Mouse (Mus musculus) left cerebral cortex, postnatal 14 days (tissue): ENCODE results near the gene Sqstm1. TPM values are rescaled to one million over a fixed set of nuclear protein-coding genes. Genes with fewer than 3 reads are reported as not detected.

Experiments used
- DNase-seq, 2 experiments: peaks; one replicate each; pipeline ENCODE4 v3.0.0; 2021 to 2022; ENCODE audit warnings: low spot score in 2 of 2, mixed read lengths in 1 of 2
- intact Hi-C: fragments of 180-260 bp; cut with DNase I; formaldehyde crosslinking; loops from one replicate; pipeline ENCODE4 v1.15.1; 2025
- total RNA-seq, 2 experiments: library from RNA; stranded (reverse); gene quantifications; 2 replicates each; pipeline ENCODE4 v1.2.3; 2021

Gene Sqstm1
- total RNA-seq, 2 experiments from 2014 or later = 394 to 430 TPM

DNA sequence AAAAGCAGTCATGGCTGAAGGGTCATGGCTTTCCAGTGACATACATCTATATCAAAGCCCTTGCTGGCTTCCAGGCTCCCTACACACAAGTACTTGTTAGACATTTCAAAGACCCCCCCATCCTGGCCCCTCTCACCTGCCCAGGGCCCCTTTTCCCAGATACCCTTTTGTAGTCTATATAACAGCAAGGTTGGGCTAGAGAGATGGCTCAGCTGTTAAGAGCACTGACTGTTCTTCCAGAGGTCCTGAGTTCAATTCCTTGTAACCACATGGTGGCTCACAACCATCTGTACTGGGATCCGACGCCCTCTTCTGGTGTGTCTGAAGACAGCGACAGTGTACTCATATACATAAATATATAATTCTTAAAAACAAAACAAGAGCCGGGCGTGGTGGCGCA, 4.0 kb upstream of the Sqstm1 start:
- intact Hi-C loops = no loop called here
- no peak for DNase-seq

DNA sequence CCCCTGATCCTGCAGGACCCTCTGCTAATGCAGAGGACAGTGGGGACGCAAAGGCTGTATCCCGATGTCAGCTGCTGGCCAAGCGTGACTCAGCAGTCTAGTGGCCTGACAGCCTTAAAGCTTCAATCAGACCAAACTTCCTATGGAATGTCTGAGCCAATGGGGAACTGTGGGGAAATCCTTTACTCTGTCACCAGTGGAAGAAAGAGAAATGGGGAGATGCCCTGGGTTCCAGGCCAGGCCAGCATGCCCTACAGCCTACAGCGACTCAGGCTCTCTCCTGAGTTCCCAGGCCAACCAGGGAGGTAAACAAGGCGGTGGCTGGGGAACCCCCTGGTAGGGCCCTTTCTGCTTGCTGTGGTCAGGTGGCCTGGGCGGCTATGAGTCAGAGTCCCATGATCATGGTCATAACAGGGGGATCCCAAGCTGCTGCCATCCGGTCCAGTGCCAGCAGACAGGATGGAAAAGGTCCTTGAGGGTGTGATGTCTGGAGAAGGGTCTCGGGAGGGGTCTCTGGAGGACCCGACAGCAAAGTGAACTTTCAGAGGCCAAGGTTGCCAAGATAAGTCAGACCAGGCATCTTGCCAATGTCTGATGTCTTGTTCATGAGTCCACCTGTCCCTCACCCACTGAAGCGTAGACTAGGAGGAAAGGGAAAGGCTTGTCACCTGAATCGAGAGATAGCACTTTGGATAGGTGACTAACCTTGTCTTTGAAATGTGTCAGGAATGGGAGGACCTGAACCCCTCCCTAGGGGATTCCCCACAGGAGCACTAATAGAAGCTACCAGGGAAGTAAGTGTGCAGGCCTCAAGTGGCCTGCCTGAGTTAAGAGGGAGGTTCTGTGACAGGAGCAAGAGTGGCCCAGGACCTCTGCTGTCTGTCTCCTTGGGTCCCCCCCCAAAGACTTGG, 2.5 kb upstream of the Sqstm1 start:
- intact Hi-C loops = no loop called here
- peak in 1 of 2 experiments; percentile 55 for DNase-seq

DNA sequence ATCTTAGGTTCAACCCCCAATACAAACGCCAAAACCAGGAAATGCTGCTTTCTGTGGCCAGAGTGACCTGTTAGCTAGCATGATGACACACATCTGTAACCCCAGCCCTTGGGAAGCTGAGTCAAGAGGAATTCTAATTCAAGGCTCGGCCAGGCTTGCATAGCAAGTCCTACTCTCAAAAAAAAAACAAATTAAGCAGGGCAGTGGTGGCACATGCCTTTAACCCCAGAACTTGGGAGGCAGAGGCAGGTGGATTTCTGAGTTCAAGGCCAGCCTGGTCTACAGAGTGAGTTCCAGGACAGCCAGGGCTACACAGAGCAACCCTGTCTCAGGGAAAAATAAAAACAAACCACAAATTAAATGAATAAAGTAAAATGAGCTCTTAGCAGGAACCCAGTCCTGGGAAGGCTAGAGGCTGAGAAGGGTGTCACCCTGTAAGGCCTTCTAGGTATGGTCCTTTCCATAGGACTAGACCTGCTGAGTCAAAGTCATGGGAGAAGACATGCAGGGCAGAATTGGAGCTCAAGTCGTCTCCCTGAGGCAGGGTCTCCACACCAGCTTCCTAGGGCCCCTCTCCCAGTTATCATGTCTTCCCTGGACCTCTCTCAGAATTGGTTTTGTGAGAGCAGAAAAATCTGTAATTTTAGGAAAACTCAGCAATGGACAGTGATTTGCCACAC, 1.6 kb upstream of the Sqstm1 start:
- DNase-seq = no peak
- intact Hi-C loops = no loop called here

- DNase-seq = no peak
- intact Hi-C loops = loop anchor here (2.0 kb wide), 1 partner anchor 13 kb away; no protein-coding TSS in a partner anchor
Measured at GRCm38 (mm10) chr11:50211322-50212059, 864 bp upstream of the Sqstm1 start.

DNA sequence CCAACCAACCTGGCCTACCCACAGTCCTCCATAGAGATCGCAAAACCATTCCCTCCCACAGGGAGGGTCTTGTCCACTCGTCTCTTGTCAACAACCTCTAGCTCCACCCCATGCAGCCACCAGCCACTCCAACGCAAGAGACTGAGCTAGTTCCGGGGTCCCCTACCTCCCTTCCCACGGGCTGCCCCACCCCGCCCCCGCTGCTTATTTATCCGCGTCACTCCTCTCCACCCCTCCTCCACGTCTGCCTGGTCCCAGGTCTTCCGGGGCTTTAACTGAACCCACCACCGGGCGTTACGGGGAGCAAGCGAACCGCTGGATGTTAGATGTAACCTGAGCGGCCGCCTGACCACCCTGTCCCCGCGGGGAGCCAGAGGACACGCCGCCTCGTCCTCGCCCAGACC, 524 bp downstream of the Sqstm1 start:
- DNase-seq = peak; percentile 87 to 96
- intact Hi-C loops = loop anchor here (2.0 kb wide), 1 partner anchor 15 kb away; no protein-coding TSS in a partner anchor

DNA sequence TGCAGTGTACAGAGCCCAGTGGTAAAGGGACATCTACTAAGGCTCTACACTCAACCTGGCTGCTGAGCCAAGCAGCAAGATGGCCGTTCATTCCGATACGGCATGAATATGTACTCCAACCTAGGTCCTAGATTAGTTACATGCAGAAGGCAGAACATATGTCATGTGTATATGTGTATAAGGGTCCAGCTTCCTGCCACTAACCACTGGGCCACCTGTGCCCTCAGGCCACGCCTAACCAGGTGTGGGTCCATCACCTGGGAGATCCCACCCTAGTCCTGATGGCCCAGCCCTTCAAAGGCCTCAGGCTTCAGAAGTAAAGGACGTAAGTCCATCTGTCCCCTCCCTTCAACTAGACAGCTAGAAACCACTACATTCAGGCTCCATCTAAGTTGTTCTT, 2.6 kb downstream of the Sqstm1 start:
- intact Hi-C loops = no loop called here
- no peak for DNase-seq

GRCm38 (mm10) chr11:50207344-50207743, 3.3 kb downstream of the Sqstm1 start:
- no peak for DNase-seq
- intact Hi-C loops = no loop called here

GRCm38 (mm10) chr11:50206037-50206436, 4.6 kb downstream of the Sqstm1 start:
- DNase-seq = no peak

GRCm38 (mm10) chr11:50205434-50205833, 5.2 kb downstream of the Sqstm1 start:
- intact Hi-C loops = no loop called here
- DNase-seq = no peak

More at GRCm38 (mm10) chr11:50206037-50206436, 4.6 kb downstream of the Sqstm1 start:
- intact Hi-C loops = no loop called here

DNA sequence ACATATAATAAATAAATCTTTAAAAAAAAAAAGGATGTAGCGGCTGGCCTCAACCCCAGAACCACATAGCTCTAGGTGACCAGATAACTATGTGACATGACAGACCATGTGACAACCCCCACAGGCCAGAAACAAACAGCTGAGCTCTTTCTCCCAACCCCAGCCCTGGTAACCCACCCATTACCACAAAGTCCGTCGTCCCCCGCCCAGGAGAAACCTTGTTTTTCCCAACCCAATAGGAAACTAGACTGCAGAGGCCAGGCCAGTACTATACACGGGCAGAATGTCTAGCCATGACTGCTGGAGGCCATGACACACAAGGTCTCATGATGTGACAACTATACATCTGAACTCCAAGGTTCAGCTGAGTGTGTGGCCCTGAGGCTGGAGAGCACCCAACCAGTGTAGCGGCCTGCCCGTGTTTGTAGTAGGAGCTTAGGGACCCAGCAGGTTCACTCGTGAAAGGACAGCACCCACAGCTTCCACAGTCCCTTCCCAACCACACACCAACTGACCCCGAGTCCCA, 7.3 kb downstream of the Sqstm1 start:
- intact Hi-C loops = no loop called here
- DNase-seq = no peak

GRCm38 (mm10) chr11:50201590-50201989, 9.0 kb downstream of the Sqstm1 start:
- intact Hi-C loops = no loop called here
- DNase-seq = no peak

- DNase-seq = no peak
- intact Hi-C loops = no loop called here
Measured at GRCm38 (mm10) chr11:50200613-50201012, 10.0 kb downstream of the Sqstm1 start.

DNA sequence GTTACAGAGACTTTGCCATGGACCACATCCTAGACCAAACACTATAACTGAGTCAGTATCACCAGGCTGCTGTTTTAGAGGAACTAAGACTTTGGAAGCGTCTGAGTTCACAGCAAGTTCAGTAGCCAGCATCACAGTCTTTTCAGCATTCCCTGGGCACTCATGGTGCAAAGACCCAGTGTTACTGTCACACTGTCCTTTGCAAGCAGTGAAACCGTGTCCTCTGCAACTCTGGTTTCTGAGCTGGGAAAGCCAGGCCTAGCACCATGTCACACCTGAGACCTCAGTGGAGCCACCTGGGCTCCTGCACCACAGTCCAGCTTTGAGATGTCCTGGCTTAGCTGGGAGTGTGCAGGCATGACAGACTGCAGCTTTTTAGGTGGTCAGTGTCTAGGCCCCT, 11.7 kb downstream of the Sqstm1 start:
- no peak for DNase-seq
- intact Hi-C loops = no loop called here

DNA sequence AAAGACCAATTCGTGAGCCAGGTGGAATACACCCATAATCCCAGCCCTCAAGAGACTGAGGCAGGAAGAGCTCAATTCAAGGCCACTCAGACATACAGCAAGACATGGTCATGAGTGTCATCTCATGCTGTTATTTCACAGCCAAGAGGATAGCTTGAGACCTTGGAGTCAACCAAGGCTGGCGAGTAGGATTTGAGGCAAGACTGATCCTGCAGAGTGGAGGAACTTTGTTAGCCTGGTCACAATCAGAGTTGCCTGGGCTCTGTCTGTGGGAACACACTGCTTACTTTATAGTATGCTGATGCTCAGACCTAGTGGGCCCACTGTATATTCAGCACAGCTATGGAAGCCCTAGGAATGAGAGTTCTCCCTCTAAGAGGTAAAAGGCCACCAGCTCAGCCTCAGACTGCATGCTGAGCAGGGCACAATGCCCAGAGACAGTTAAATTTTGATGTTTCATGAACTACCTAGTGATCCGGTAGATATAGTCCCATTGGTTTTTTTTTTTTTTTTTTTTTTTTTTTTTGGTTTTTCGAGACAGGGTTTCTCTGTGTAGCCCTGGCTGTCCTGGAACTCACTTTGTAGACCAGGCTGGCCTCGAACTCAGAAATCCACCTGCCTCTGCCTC, 12.3 kb downstream of the Sqstm1 start:
- DNase-seq = no peak
- intact Hi-C loops = no loop called here

DNA sequence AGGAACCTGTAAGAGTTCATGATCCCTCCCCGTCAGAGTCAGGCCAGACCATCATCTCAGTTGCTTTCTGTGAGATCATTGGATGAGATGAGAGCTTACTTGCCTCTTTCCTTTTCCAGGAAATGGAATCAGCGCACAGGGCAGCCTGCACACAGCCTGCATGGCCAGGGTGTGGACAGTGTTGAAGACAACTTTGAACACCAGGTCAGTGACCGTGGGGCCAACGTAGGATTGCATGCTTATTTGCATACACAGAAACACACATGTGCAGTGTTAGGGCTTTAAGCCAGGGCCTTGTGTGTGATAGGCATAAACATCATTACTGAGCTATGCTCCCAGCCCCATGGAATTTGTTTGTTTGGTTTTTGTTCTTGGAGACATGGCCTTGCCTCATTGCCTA, 13.1 kb downstream of the Sqstm1 start:
- intact Hi-C loops = no loop called here
- no peak for DNase-seq

- no peak for DNase-seq
- intact Hi-C loops = no loop called here
Measured at GRCm38 (mm10) chr11:50194793-50195192, 15.8 kb downstream of the Sqstm1 start.

GRCm38 (mm10) chr11:50194070-50194469, 16.6 kb downstream of the Sqstm1 start:
- intact Hi-C loops = no loop called here
- DNase-seq = no peak

- no peak for DNase-seq
- intact Hi-C loops = no loop called here
Measured at GRCm38 (mm10) chr11:50192278-50192677, 18.3 kb downstream of the Sqstm1 start.

DNA sequence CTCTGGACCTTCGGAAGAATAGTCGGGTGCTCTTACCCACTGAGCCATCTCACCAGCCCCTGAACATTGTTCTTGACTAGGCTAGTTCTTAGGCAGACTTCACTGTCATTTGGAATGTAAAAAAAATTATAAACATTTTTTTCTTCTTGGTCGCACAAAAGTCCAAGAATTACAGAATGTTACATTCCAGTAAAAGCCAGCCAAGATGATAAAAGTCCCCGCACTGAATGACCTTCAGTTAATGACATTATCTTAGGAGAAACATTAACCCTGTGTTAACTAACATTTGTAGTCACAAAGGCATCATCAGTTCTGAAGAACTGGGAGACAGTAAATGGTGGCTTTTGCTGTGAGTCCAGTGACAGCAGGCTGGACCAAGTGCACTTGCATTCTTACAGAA, 20.3 kb downstream of the Sqstm1 start:
- intact Hi-C loops = no loop called here
- no peak for DNase-seq
